Mouse (Mus musculus) ovary, adult 10 weeks (tissue): Measurements from ENCODE around the gene Col4a6. TPM values are rescaled to one million over a fixed set of nuclear protein-coding genes. Genes with fewer than 3 reads are reported as not detected.

Experiments used
- polyA plus RNA-seq: library from polyadenylated mRNA; stranded (reverse); fragments of 350-450 nt; fragmentation: Illumina TruSeq; extraction: RNeasy Lipid Tissue Mini Kit (QIAGEN cat#74804); gene quantifications from one replicate; pipeline ENCODE4 v1.2.3, GENCODE M21; 2014

The Col4a6 gene
- 7.3 TPM for polyA plus RNA-seq

GRCm38 (mm10) chrX:141473470-141474302, at the start of gene Col4a6:
Col4a6 (minus strand) TSS chrX:141474076.

GRCm38 (mm10) chrX:141475110-141475509, 1.2 kb upstream of the Col4a6 start, which contains the start of gene Col4a5:
Col4a5 (plus strand) TSS chrX:141475385.

Other genes with a start within 250 kb of the Col4a6 start
- gene Col4a5, start 1.3 kb upstream of the Col4a6 start, polyA plus RNA-seq = 66.2 TPM